Mouse (Mus musculus) hindbrain, postnatal 0 days (tissue): ENCODE measurements around the gene Drosha. TPM values are rescaled to one million over a fixed set of nuclear protein-coding genes. Genes with fewer than 3 reads are reported as not detected.

Experiments
- ATAC-seq: fragments of 200-750 bp; cut with Nextera tagmentation; 2 replicates; pipeline ENCODE4 v1.8.0; 2017; ENCODE audit warnings: mild to moderate bottlenecking, moderate TSS enrichment, moderate library complexity
- DNase-seq: peaks from one replicate; pipeline ENCODE4 v3.0.0-alpha.2; 2015; ENCODE audit warnings: low spot score
- H3K27ac ChIP-seq: fragments of 300-500 bp; sonication (generic); 2 replicates; pipeline ENCODE4 v1.5.1; 2014; ENCODE audit warnings: mild to moderate bottlenecking
- H3K27me3 ChIP-seq: fragments of 300-500 bp; sonication (generic); 2 replicates; pipeline ENCODE4 v1.6.1; 2014; ENCODE audit warnings: low read length, mixed read lengths; ENCODE audit not compliant: insufficient read depth
- H3K36me3 ChIP-seq: fragments of 300-500 bp; sonication (generic); 2 replicates; pipeline ENCODE4 v1.6.1; 2014; ENCODE audit warnings: low read length, mixed read lengths; ENCODE audit not compliant: insufficient read depth
- H3K4me1 ChIP-seq: fragments of 300-500 bp; sonication (generic); 2 replicates; pipeline ENCODE4 v1.6.1; 2014; ENCODE audit warnings: antibody characterized with exemption, low read length, mixed read lengths; ENCODE audit not compliant: insufficient read depth
- H3K4me2 ChIP-seq: fragments of 300-500 bp; sonication (generic); 2 replicates; pipeline ENCODE4 v1.6.1; 2014; ENCODE audit warnings: low read depth, mild to moderate bottlenecking, low read length, moderate library complexity, mixed read lengths
- H3K4me3 ChIP-seq: fragments of 300-500 bp; sonication (generic); 2 replicates; pipeline ENCODE4 v1.5.1; 2014; ENCODE audit warnings: low read length
- H3K9ac ChIP-seq: fragments of 300-500 bp; sonication (generic); replicated peaks from 2 replicates; pipeline ENCODE4 v1.6.1; 2014; ENCODE audit warnings: mild to moderate bottlenecking, low read length, moderate library complexity, mixed read lengths
- H3K9me3 ChIP-seq: fragments of 300-500 bp; sonication (generic); 2 replicates; pipeline ENCODE4 v1.6.1; 2016; ENCODE audit warnings: low read length, mixed read lengths
- CTCF ChIP-seq: IDR thresholded peaks from 2 replicates; pipeline ENCODE4 v1.5.1; 2016; ENCODE audit warnings: antibody characterized with exemption, control low read depth, low read depth
- WGBS: fragments of 180-500 bp; shearing (Covaris S2); extraction: QIAGEN DNeasy Blood & Tissue Kit; methylation state at CpG from one replicate; pipeline ENCODE4 v1.1.7; 2014; 5-methylcytosine and 5-hydroxymethylcytosine counted together
- polyA plus RNA-seq: library from polyadenylated mRNA; unstranded; fragments of >200 nt; fragmentation: Nextera tagmentation; extraction: Ambion mirVana; gene quantifications from 2 replicates; pipeline ENCODE4 v1.2.1, GENCODE M21; 2015
- total RNA-seq: library from RNA; depleted of rRNA; stranded (reverse); fragments of >200 nt; gene quantifications from 2 replicates; pipeline ENCODE4 v1.2.3, GENCODE M21; 2014

The Drosha gene
- total and polyA plus RNA-seq, 2 experiments from 2014 or later: 33.7 to 38.2 TPM

DNA sequence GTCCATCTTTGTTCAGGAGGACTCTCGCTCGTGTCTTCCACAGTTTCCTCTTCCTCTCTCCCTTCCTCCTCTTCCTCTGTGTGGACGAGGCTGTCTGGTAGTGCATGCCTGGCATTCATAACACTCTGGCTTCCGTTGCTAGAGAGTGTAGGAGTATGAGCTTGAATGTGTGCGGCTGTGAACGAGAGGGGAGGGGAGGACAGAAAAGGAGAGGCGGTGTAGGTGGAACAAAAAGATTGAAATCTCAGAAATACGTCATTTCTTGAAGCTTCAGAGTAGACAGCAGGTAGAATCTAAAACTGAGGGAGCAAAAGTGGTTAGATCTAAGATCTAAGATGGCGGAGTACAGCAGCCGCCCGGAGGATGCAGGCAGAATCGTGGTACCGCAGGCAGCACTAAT, 70.8 kb downstream of the Drosha start:
- H3K9me3 ChIP-seq: no peaks in the 10 kb centered on the region
- no peak overlapping the region for H3K4me3 ChIP-seq
- no peaks in the 10 kb centered on the region for H3K4me1 ChIP-seq
- no peak for ATAC-seq
- no peak overlapping the region for H3K9ac ChIP-seq
- H3K36me3 ChIP-seq: peaks cover 43% of the 10 kb centered on the region
- no peak overlapping the region for H3K4me2 ChIP-seq
- TF ChIP-seq CTCF: no peak
- H3K27ac ChIP-seq: no peak overlapping the region
- H3K27me3 ChIP-seq: no peaks in the 10 kb centered on the region
- WGBS: 93% methylated on average over 13 of the region's 13 CpGs
- DNase-seq: no peak

GRCm38 (mm10) chr15:12896022-12897009, 71.7 kb downstream of the Drosha start:
- Histone ChIP-seq H3K4me2 (no peak overlapping the region), H3K9me3 (no peaks in the 10 kb centered on the region), H3K27ac (no peak overlapping the region), H3K36me3 (peaks cover 48% of the 10 kb centered on the region), H3K4me1 (no peaks in the 10 kb centered on the region), H3K27me3 (no peaks in the 10 kb centered on the region), H3K4me3 (no peak overlapping the region), H3K9ac (no peak overlapping the region)
- no peak for ATAC-seq
- 95% methylated on average over 18 of the region's 18 CpGs for WGBS
- TF ChIP-seq CTCF: no peak
- no peak for DNase-seq

DNA sequence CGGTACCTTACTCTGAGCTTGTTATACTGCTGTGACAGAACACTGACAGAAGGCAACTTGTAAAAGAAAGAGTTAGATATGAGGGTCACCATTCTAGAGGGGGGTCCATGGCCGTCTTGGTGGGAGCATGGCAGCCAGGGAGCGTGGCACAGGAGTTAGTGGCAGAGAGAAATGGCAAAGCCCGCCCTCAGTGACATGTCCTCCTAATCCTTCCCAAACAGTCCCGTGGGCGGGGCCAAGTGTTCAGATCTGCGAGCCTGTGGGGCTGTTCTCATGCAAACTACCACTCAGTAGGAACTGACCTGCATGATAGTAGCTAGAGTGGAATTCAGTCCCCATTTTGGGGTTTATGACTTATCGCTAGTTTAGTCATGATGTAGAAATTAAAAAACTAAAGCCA, 73.2 kb downstream of the Drosha start:
- no peak for TF ChIP-seq CTCF
- Histone ChIP-seq H3K9ac (no peak overlapping the region), H3K9me3 (no peaks in the 10 kb centered on the region), H3K36me3 (peaks cover 60% of the 10 kb centered on the region), H3K27me3 (no peaks in the 10 kb centered on the region), H3K27ac (no peak overlapping the region), H3K4me3 (no peak overlapping the region), H3K4me1 (no peaks in the 10 kb centered on the region), H3K4me2 (no peak overlapping the region)
- 95% methylated on average over 8 of the region's 8 CpGs for WGBS
- ATAC-seq (no peak), DNase-seq (no peak)

- no peak for TF ChIP-seq CTCF
- Histone ChIP-seq H3K4me3 (no peak overlapping the region), H3K9ac (no peak overlapping the region), H3K4me1 (no peaks in the 10 kb centered on the region), H3K36me3 (peaks cover 57% of the 10 kb centered on the region), H3K27ac (no peak overlapping the region), H3K27me3 (no peaks in the 10 kb centered on the region), H3K4me2 (no peak overlapping the region), H3K9me3 (no peaks in the 10 kb centered on the region)
- 93% methylated on average over 18 of the region's 18 CpGs for WGBS
- no peak for DNase-seq
- no peak for ATAC-seq
Observed at GRCm38 (mm10) chr15:12900428-12901196, 76.0 kb downstream of the Drosha start.

DNA sequence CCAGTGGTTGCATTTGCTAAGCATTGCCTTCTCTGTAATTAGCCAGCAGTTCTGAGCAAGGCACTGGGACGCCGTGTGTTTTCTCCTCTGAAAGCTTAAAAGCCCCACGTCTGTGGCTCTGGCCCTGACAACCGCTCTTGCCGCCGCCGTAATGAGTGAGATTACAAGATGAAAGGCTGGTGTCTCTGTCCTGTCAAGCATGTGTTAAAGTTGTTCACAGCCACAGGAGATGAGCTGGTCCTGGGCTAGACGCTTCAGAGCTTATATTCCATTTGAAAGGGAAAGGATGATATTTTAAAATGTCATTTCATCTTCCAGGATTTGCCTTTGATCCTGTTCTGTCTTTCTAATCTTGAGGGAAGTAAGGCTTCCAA, 76.6 kb downstream of the Drosha start:
- Histone ChIP-seq H3K9me3 (no peaks in the 10 kb centered on the region), H3K27ac (no peak overlapping the region), H3K27me3 (no peaks in the 10 kb centered on the region), H3K4me1 (no peaks in the 10 kb centered on the region), H3K4me2 (no peak overlapping the region), H3K9ac (no peak overlapping the region), H3K36me3 (peaks cover 57% of the 10 kb centered on the region), H3K4me3 (no peak overlapping the region)
- no peak for TF ChIP-seq CTCF
- WGBS: 75% methylated on average over 8 of the region's 8 CpGs
- ATAC-seq (no peak), DNase-seq (no peak)

- no peak overlapping the region for H3K4me3 ChIP-seq
- no peaks in the 10 kb centered on the region for H3K9me3 ChIP-seq
- 89% methylated on average over 6 of the region's 6 CpGs for WGBS
- ATAC-seq (no peak), DNase-seq (no peak)
- no peak for TF ChIP-seq CTCF
- H3K4me1 ChIP-seq: no peaks in the 10 kb centered on the region
- no peaks in the 10 kb centered on the region for H3K27me3 ChIP-seq
- no peak overlapping the region for H3K27ac ChIP-seq
- H3K9ac ChIP-seq: no peak overlapping the region
- peaks cover 44% of the 10 kb centered on the region; the same call in 1 of the 2 replicates for H3K36me3 ChIP-seq
- no peak overlapping the region for H3K4me2 ChIP-seq
Observed at GRCm38 (mm10) chr15:12904442-12904841, 79.8 kb downstream of the Drosha start.
